Mouse (Mus musculus): ENCODE results near the gene Itpk1. TPM values are rescaled to one million over a fixed set of nuclear protein-coding genes. Genes with fewer than 3 reads are reported as not detected.

Itpk1 gene
- polyA plus RNA-seq, 1 experiment from 2014 or later, result 40.6 TPM

GRCm38 (mm10) chr12:102579041-102579440, 125.7 kb downstream of the Itpk1 start:
- peak; percentile 75; the same call in 1 of the 2 replicates for ATAC-seq (ENCODE audit: low read depth)
- peaks cover 6% of the 10 kb centered on the region; the same call in 1 of the 2 replicates for H3K36me3 ChIP-seq (ENCODE audit: control insufficient read depth, insufficient read depth, low read length)
- 66% methylated on average over 6 of the region's 6 CpGs for WGBS

GRCm38 (mm10) chr12:102576659-102577398, 127.9 kb downstream of the Itpk1 start:
- Histone ChIP-seq H3K9ac (replicated peaks; ENCODE audit: low read depth, low read length) (no peak overlapping the region), H3K27ac (ENCODE audit: low read depth, low read length) (no peak overlapping the region), H3K9me3 (ENCODE audit: control insufficient read depth, low read length) (no peaks in the 10 kb centered on the region), H3K4me3 (ENCODE audit: low read depth, low read length) (no peak overlapping the region), H3K27me3 (ENCODE audit: control insufficient read depth, insufficient read depth, low read length) (no peaks in the 10 kb centered on the region), H3K4me2 (ENCODE audit: low read depth, low read length) (no peak overlapping the region), H3K4me1 (ENCODE audit: control insufficient read depth, insufficient read depth, low read length) (no peaks in the 10 kb centered on the region), H3K36me3 (ENCODE audit: control insufficient read depth, insufficient read depth, low read length) (peaks cover 8% of the 10 kb centered on the region; the same call in 1 of the 2 replicates)
- 81% methylated on average over 10 of the region's 10 CpGs for WGBS
- ATAC-seq (ENCODE audit: low read depth), result no peak

More at GRCm38 (mm10) chr12:102579041-102579440, 125.7 kb downstream of the Itpk1 start:
- H3K27me3 ChIP-seq (ENCODE audit: control insufficient read depth, insufficient read depth, low read length), result no peaks in the 10 kb centered on the region
- H3K9me3 ChIP-seq (ENCODE audit: control insufficient read depth, low read length), result no peaks in the 10 kb centered on the region
- no peak overlapping the region for H3K27ac ChIP-seq (ENCODE audit: low read depth, low read length)
- H3K4me1 ChIP-seq (ENCODE audit: control insufficient read depth, insufficient read depth, low read length), result no peaks in the 10 kb centered on the region
- H3K9ac ChIP-seq (replicated peaks; ENCODE audit: low read depth, low read length), result no peak overlapping the region
- H3K4me3 ChIP-seq (ENCODE audit: low read depth, low read length), result no peak overlapping the region
- H3K4me2 ChIP-seq (ENCODE audit: low read depth, low read length), result no peak overlapping the region

- ATAC-seq (ENCODE audit: low read depth), result no peak
Observed at GRCm38 (mm10) chr12:102575541-102576329, 129.0 kb downstream of the Itpk1 start.

GRCm38 (mm10) chr12:102573036-102573435, 131.7 kb downstream of the Itpk1 start:
- no peak for ATAC-seq (ENCODE audit: low read depth)
- Histone ChIP-seq H3K9ac (replicated peaks; ENCODE audit: low read depth, low read length) (no peak overlapping the region), H3K27ac (ENCODE audit: low read depth, low read length) (no peak overlapping the region), H3K27me3 (ENCODE audit: control insufficient read depth, insufficient read depth, low read length) (no peaks in the 10 kb centered on the region), H3K4me1 (ENCODE audit: control insufficient read depth, insufficient read depth, low read length) (no peaks in the 10 kb centered on the region), H3K4me3 (ENCODE audit: low read depth, low read length) (no peak overlapping the region), H3K36me3 (ENCODE audit: control insufficient read depth, insufficient read depth, low read length) (peaks cover 11% of the 10 kb centered on the region; the same call in 1 of the 2 replicates), H3K9me3 (ENCODE audit: control insufficient read depth, low read length) (no peaks in the 10 kb centered on the region), H3K4me2 (ENCODE audit: low read depth, low read length) (no peak overlapping the region)
- WGBS, result 69% methylated on average over 7 of the region's 7 CpGs

More at GRCm38 (mm10) chr12:102575541-102576329, 129.0 kb downstream of the Itpk1 start:
- Histone ChIP-seq H3K9me3 (ENCODE audit: control insufficient read depth, low read length) (no peaks in the 10 kb centered on the region), H3K36me3 (ENCODE audit: control insufficient read depth, insufficient read depth, low read length) (peaks cover 8% of the 10 kb centered on the region; the same call in 1 of the 2 replicates), H3K27ac (ENCODE audit: low read depth, low read length) (no peak overlapping the region), H3K4me1 (ENCODE audit: control insufficient read depth, insufficient read depth, low read length) (no peaks in the 10 kb centered on the region), H3K4me3 (ENCODE audit: low read depth, low read length) (no peak overlapping the region), H3K27me3 (ENCODE audit: control insufficient read depth, insufficient read depth, low read length) (no peaks in the 10 kb centered on the region), H3K9ac (replicated peaks; ENCODE audit: low read depth, low read length) (no peak overlapping the region), H3K4me2 (ENCODE audit: low read depth, low read length) (no peak overlapping the region)
- WGBS, result 86% methylated on average over 5 of the region's 5 CpGs

- Histone ChIP-seq H3K36me3 (ENCODE audit: control insufficient read depth, insufficient read depth, low read length) (peaks cover 11% of the 10 kb centered on the region; the same call in 1 of the 2 replicates), H3K27ac (ENCODE audit: low read depth, low read length) (no peak overlapping the region), H3K27me3 (ENCODE audit: control insufficient read depth, insufficient read depth, low read length) (no peaks in the 10 kb centered on the region), H3K9ac (replicated peaks; ENCODE audit: low read depth, low read length) (no peak overlapping the region), H3K4me2 (ENCODE audit: low read depth, low read length) (no peak overlapping the region), H3K4me1 (ENCODE audit: control insufficient read depth, insufficient read depth, low read length) (no peaks in the 10 kb centered on the region), H3K4me3 (ENCODE audit: low read depth, low read length) (no peak overlapping the region), H3K9me3 (ENCODE audit: control insufficient read depth, low read length) (no peaks in the 10 kb centered on the region)
- WGBS, result 93% methylated on average over 9 of the region's 9 CpGs
- ATAC-seq (ENCODE audit: low read depth), result no peak
Observed at GRCm38 (mm10) chr12:102571666-102572065, 133.1 kb downstream of the Itpk1 start.

- peaks cover 11% of the 10 kb centered on the region; the same call in 1 of the 2 replicates for H3K36me3 ChIP-seq (ENCODE audit: control insufficient read depth, insufficient read depth, low read length)
- ATAC-seq (ENCODE audit: low read depth), result no peak
- H3K4me2 ChIP-seq (ENCODE audit: low read depth, low read length), result no peak overlapping the region
Observed at GRCm38 (mm10) chr12:102570734-102571133, 134.0 kb downstream of the Itpk1 start.

GRCm38 (mm10) chr12:102570111-102570510, 134.6 kb downstream of the Itpk1 start:
- H3K27me3 ChIP-seq (ENCODE audit: control insufficient read depth, insufficient read depth, low read length), result no peaks in the 10 kb centered on the region
- no peaks in the 10 kb centered on the region for H3K9me3 ChIP-seq (ENCODE audit: control insufficient read depth, low read length)
- H3K4me3 ChIP-seq (ENCODE audit: low read depth, low read length), result no peak overlapping the region
- H3K4me1 ChIP-seq (ENCODE audit: control insufficient read depth, insufficient read depth, low read length), result no peaks in the 10 kb centered on the region
- peaks cover 11% of the 10 kb centered on the region; the same call in 1 of the 2 replicates for H3K36me3 ChIP-seq (ENCODE audit: control insufficient read depth, insufficient read depth, low read length)
- no peak for ATAC-seq (ENCODE audit: low read depth)
- WGBS, result 91% methylated on average over 13 of the region's 13 CpGs
- H3K27ac ChIP-seq (ENCODE audit: low read depth, low read length), result no peak overlapping the region
- H3K4me2 ChIP-seq (ENCODE audit: low read depth, low read length), result no peak overlapping the region
- no peak overlapping the region for H3K9ac ChIP-seq (replicated peaks; ENCODE audit: low read depth, low read length)

More at GRCm38 (mm10) chr12:102570734-102571133, 134.0 kb downstream of the Itpk1 start:
- Histone ChIP-seq H3K9ac (replicated peaks; ENCODE audit: low read depth, low read length) (no peak overlapping the region), H3K9me3 (ENCODE audit: control insufficient read depth, low read length) (no peaks in the 10 kb centered on the region), H3K4me3 (ENCODE audit: low read depth, low read length) (no peak overlapping the region), H3K27me3 (ENCODE audit: control insufficient read depth, insufficient read depth, low read length) (no peaks in the 10 kb centered on the region), H3K4me1 (ENCODE audit: control insufficient read depth, insufficient read depth, low read length) (no peaks in the 10 kb centered on the region), H3K27ac (ENCODE audit: low read depth, low read length) (no peak overlapping the region)
- 77% methylated on average over 5 of the region's 5 CpGs for WGBS

GRCm38 (mm10) chr12:102568219-102568618, 136.5 kb downstream of the Itpk1 start:
- no peak for ATAC-seq (ENCODE audit: low read depth)
- H3K27ac ChIP-seq (ENCODE audit: low read depth, low read length), result no peak overlapping the region

GRCm38 (mm10) chr12:102566951-102567350, 137.8 kb downstream of the Itpk1 start:
- no peaks in the 10 kb centered on the region for H3K9me3 ChIP-seq (ENCODE audit: control insufficient read depth, low read length)
- ATAC-seq (ENCODE audit: low read depth), result no peak
- H3K4me2 ChIP-seq (ENCODE audit: low read depth, low read length), result no peak overlapping the region
- no peak overlapping the region for H3K4me3 ChIP-seq (ENCODE audit: low read depth, low read length)
- peaks cover 6% of the 10 kb centered on the region; the same call in 1 of the 2 replicates for H3K36me3 ChIP-seq (ENCODE audit: control insufficient read depth, insufficient read depth, low read length)
- no peaks in the 10 kb centered on the region for H3K27me3 ChIP-seq (ENCODE audit: control insufficient read depth, insufficient read depth, low read length)
- H3K9ac ChIP-seq (replicated peaks; ENCODE audit: low read depth, low read length), result no peak overlapping the region
- no peak overlapping the region for H3K27ac ChIP-seq (ENCODE audit: low read depth, low read length)
- no peaks in the 10 kb centered on the region for H3K4me1 ChIP-seq (ENCODE audit: control insufficient read depth, insufficient read depth, low read length)
- WGBS, result 84% methylated on average over 2 of the region's 2 CpGs

More at GRCm38 (mm10) chr12:102568219-102568618, 136.5 kb downstream of the Itpk1 start:
- Histone ChIP-seq H3K27me3 (ENCODE audit: control insufficient read depth, insufficient read depth, low read length) (no peaks in the 10 kb centered on the region), H3K4me3 (ENCODE audit: low read depth, low read length) (no peak overlapping the region), H3K9me3 (ENCODE audit: control insufficient read depth, low read length) (no peaks in the 10 kb centered on the region), H3K4me2 (ENCODE audit: low read depth, low read length) (no peak overlapping the region), H3K4me1 (ENCODE audit: control insufficient read depth, insufficient read depth, low read length) (no peaks in the 10 kb centered on the region), H3K36me3 (ENCODE audit: control insufficient read depth, insufficient read depth, low read length) (peaks cover 10% of the 10 kb centered on the region; the same call in 1 of the 2 replicates), H3K9ac (replicated peaks; ENCODE audit: low read depth, low read length) (no peak overlapping the region)
- WGBS, result 83% methylated on average over 7 of the region's 7 CpGs

All from neural tube, embryonic 14.5 days (tissue).